Mouse (Mus musculus) Muller cell, postnatal 12 days (primary cell): Measurements from ENCODE around the gene Sord.

Source experiments
- DNase-seq: peaks from one replicate; pipeline ENCODE4 v3.0.0-alpha.2; 2015; ENCODE audit errors: inconsistent ontology term

Gene Sord

DNA sequence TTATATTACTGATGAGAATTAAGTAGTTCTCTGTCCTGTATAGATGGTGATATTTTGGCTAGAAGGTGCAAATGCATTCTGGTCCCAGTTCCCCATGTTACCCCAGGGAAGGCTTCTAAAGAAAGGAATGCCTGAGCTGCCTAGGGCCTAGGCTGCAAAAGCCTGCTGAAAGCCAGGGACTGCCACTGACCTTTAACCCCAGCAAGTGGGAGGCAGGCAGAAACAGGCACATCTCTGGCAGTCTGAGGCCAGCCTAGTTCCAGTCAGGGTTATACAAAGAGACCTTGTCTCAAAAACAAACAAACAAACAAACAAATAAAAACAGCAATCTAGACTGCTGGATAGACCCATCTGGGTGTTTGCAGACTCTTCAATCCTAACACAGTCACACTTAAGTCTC, 6.2 kb downstream of the Sord start:
- DNase-seq = no peak

DNA sequence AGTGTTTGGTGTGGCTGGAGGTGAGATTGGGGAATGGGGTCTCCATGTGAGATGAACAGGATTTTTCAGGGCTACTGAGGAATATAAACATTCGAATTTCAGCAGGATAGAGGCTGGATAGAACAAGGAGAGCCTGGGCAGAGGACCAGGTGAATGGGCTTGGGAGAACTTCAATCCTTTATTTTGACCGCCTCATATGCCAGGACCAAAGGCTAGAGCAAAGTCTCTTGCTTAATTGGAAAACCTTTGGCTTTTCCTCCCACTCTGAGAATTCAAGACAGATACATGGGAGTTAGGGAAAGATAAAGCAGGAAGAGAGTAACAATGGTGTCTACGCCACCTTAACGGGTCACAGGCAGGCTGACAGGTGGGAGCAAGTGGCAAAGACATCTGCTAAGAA, 6.7 kb downstream of the Sord start:
- DNase-seq = no peak

DNA sequence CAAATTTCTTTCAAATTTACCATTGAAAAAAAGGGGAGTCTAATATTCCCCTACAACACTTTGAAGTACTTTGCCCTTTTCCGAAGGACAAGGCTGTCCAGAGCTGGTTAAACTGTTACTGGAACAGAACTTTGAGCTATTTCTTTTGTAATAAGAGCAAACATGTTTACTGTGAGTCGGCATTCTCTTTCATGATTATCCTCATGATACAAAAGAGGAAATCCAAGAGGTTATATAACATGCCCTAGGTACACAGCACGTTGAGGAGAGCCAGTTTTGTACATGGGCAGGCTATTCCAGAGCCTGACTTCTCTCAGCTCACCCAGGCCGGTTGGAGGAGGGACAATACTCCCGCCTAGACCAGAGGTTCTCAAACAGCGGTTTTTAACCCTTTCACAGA, 7.4 kb downstream of the Sord start:
- no peak for DNase-seq

DNA sequence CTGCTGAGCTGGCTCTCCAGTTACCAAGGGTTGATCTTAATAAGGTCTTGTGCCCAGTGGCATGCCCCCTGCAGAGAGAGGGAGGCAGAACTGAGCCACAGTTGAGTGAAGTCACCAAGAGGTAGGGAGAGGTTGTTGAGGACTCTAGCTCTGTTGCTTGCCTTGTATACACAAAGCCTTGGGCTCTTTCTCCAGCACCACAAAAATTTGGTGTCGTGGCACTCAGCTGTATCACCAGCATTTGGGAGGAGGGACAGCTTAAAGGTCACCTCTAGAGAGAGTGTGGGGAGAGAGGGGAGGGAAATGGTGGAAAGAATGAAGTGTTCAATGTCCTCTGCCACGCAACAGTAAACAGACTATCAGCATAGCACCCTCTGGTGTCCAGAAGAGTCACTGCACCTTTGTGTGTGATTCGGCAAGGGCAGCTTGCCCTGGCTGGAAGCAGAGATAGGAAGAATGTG, 9.2 kb downstream of the Sord start:
- peak; percentile 65 for DNase-seq

DNA sequence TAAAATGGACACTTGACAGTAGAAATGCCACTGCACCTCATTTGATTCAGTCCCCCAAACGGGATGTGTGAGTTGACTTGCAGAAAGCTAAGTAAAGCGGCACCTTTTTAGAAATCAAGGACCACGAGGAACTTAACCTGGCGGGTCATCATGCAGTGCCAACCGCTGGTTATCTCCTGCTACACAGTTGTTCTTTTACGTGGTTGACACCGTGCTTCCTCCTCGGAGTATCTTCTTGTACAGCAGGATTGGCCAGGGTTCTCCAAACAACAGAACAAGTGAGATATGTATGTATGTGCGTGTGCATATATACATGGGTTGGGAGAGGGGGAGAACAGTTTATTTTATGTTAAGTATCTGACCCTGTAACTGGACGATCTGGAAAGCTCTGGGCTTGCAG, 13.2 kb downstream of the Sord start:
- DNase-seq = no peak

DNA sequence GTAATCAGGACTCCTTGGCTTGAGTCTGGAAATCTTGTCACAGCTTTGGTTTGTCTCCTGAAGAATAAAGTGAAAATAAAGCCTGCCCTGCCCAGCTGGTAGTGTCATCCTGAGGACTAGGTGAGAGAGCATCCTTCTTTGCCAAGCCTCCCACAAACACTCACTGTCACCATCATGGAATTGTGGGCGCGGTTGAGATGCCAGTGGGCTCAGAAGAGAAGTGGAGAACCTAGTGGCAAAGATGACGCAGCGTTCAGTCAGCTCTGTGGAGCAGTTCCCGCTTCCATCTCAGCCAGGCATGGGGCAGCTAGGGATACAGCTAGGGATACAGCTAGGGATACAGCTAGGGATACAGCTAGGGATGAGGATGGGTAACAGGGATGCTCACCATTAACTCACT, 21.4 kb downstream of the Sord start:
- no peak for DNase-seq

DNA sequence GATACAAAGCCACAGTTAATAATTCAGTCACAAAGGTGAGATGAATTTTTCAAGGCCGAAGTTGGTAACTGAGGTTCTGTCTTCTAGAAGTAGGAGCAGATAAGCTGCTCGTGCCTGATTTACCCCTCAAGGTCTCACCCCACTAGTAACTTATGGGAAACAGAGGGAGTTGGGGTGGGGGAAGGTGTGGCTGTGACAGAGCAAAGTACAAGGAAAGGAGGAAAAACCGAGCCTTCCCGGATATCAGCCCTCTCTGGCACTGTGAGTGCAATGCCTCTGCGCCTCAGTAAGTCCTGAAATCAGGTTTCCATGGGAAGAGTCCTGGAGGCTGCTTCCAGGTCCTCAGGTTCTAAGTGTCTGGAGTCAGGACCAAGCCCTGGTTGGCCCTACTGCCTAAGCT, 26.2 kb downstream of the Sord start:
- DNase-seq = no peak

DNA sequence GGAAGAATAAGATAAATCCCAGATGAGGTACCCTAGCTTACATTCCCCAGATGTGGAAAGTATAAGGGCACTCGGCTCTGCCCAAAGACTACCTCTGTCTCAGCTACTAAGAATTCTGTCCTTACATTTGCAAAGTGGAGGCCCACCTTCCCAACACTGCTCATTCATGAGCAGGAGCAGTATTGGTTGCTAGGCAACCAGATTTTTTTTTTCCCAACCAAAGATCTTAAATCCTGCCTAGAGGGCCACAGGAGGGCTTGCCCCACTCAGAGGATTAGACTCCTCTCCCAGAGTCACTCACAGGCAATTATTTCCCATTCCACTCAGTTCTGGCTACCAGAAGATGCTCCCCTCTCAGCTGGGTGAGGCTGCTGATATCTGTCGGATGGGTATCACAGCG, 30.1 kb downstream of the Sord start:
- no peak for DNase-seq

DNA sequence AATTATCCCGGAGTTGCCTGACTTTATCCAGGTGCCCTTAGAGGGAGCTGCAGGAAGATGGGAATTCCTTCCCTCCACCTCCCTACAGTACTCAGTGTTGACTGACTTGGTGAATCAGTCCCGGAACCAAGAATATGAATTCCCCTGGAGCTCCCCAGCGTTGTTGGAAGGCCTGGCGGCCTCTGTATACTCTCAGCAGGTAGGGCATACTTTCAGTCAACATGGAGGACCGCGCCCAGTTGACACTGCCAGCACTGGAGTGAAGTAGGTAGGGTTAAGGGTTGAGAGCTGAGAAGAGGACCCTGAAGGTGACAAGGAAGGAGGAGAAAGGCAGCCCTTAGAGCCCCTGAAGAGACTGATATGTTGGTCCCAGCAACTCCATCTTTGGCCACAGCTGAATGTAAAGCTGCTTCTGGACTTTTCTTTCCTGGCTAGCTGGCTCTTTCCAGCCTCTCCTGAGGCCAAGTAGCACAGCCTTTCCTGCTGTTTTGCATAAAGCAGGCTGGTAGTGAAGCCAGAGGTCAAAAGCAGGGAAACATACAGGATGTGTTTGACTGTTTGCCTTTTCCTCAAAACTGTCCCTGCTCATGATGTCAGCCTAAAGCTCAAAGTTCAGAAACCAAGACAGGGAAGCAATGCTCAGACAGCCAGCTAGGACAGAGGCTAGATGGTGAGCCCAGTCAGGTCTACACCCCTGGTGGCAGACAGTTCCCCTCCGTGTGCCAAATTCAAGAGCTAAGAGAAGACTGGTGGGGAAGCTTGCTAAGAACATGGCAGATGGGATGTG, 32.1 kb downstream of the Sord start:
- no peak for DNase-seq

DNA sequence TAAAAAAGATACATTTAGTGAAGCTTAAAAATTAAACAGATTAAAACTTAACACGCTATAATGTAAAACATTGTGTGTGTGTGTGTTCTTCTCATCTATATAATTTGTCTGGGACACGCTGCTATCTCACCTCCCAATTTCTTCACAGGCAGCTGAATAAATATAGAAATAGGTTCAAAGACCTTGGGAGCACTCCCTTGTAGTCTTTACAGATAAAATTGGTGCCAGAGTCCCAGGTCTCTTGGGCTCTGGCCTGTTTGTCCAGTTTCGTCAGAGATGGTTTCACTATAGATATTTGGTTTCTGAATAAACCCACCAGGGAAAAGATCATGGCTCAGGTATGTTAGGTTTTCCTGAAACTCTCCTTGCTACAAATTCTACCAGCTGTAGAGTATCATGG, 44.2 kb downstream of the Sord start:
- DNase-seq = no peak

DNA sequence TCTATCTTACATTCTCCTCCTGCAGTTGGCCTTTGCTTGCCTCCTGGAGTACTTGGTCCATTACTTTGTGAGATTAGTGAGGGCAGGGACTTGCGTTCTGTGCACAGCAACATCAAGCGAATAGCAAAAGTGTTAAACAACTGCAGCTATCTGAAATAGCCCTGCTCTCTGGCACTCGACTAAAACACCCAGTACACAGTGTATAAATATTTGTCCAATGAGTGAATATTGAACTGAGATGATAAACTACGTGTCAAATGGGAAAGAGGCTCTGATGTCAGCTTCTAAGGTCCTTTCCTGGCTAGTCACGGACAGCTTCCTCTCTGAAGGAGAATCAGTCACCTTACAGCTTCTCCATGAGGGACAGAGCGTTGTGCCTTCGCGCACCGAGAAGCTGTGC, 49.5 kb downstream of the Sord start:
- no peak for DNase-seq

DNA sequence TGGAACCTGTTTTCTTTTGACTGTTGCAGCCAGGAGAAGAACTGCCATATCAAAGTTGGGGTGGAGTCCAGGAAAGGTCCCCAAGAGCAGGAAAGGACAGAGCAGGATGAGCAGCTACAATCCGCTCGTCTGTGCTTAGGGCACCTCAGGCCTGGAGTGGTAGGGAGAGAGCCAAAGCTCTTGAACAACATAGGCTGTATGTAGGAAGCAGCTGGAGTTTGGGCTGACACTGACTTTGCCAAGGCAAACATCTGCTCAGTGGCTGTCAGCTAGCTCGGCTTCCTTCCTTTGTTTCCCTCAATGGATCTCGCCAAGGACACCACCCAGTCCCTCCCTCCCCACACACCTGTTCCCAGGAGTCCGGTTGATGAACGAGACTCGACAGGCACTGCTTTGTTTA, 51.6 kb downstream of the Sord start:
- DNase-seq = no peak

DNA sequence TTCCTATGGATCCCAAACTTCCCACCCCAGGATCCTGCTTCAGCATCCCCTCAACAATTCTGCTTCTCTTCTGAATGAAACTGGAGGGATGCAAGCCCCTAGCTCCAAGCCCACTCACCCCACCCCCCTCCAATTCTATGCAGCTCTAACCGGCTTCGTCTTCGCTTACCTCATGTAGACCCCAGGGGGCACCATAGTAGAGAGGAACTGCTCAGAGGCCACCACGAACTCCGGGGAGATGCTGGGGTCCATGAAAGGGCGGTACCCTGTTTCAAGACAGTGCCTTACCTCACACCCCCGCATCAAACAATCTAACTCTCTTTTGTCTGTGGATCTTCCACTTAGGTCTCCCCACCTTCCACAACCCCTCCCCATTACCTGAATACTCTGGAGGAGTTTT, 60.4 kb downstream of the Sord start:
- DNase-seq = no peak

DNA sequence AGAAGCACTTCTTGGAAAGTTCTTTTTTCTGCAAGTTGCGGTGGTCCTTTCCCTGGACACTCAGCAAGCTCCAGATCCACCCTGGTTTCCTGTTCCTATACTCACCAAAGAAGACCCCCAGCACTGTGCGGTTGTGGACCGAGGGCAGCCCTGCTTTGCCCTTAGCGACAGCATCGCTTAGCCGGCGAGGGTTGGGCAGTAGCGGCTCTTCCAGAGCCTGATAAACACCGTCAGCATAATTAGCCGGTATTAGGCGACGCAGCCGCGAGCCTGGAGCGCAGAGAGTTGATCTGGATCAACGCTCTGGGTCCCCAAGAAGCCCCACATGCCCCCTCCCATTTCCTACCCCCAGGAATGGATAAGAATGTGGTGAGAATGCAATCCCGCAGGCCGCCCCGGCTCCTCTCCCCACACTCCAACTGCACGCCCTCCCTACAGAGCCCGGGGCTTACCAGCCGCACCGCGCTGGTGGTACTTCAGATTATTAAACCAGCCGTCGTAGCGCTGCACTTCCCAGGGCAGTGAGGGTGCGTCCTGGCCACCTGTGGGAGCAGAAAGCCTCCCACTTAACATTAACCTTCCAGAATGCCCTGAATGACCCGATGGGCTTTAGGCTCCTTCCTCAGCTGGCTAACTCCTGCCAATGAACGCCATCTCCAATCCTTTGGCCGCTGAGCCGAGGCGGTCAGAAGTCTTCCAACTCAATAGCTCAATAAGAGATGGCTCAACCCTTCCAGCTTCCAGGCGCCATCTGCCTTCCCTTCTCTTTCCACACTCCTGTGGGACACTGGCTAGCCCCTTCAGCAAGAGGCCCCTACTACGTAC, 62.9 kb downstream of the Sord start:
- DNase-seq = no peak

DNA sequence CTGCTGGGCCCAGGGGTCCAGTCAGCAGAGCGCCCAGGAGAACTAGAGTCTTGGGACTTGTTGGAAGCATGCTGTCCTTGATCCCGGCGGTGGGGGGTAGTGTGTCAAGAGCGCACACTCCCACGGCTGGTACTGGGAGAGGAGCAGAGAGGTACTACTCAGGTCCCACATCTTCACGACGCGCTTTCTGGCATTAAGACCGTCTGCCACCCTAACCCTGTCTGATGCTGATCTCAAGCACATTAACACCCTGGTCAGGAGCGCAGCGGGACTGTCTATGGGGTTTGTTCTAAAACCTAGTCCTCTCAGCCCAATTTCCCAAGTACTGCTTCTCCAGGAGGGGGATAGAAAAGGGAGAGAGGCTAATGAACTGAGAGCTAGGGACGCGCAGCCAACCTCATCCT, 63.5 kb downstream of the Sord start, which contains the start of gene Duox2:
TSS of gene Duox2 (minus strand) at position 354 of the 404 bp plus-strand sequence.
- no peak for DNase-seq

DNA sequence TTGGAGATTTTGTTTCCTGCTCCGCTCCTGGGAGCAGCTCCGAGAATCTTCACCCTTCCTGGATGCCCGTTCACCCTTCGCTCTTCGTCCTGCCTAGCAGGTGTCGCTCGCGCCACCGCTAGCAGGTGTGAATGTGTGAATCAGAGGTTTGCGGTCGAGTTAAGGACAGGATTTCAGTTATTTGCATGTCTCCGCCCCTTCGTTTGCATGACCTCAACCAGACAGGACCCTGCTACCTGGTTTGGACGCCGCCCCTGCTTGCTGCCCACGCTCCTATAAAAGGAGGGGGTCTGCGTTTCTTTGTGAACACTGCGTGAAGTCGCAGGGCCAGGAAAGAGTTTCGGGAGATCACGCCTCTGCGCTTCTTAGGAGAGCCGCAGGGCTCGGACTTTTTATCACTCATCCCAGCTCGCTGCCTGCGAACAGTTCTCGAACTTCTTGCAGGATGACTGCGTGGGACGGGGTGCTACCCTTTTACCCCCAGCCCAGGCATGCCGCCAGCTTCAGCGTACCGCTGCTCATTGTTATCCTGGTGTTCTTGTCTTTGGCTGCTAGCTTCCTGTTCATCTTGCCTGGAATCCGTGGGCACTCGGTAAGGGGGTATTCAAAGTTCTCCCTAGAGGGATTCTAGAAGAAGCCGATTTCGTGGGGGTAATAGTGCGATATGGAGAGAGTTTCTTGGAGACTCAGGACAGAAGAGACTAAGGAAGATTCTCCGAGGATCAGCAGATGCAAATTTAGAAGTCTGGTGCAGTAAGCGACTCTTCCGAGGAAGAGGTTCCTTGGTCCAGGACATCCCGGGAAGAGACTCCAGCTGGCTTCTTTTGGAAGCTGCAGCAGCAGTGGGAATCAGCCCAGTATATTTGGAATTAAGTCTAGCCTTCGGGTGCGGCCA, 64.3 kb downstream of the Sord start, which contains the start of gene Duoxa2:
TSS of gene Duoxa2 (plus strand) at position 305 of the 895 bp plus-strand sequence.
- DNase-seq = no peak

DNA sequence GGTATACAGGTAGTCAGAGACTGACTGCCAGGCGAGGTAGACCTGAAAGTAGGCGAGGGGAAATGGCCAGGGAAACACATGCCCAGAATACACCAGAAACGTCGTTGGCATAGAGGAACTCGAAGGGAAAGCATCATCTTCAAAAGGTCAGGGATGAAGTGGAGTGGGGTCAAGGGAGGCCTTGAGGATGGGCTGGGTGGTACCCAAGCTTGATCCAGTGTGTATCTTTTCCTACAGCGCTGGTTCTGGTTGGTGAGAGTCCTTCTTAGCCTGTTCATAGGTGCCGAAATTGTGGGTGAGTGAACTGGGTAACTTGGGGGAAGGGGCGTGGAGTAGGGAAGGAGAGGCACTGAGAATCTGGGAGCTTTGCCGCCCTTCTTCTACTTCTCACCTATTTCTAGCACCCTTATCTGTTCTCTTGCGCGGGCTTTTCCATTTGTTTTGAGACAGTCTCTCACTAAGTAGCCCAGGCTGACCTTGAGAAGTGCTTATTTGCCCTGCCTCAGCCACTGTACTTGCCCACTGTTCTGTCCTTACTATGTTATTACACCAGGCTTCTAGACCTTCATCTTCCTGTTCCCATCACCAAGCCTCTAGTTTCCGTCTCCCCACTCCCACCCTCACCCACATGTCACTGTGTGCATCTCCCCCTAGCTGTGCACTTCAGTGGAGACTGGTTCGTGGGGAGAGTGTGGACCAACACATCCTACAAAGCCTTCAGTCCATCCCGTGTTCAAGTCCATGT, 65.5 kb downstream of the Sord start:
- no peak for DNase-seq

DNA sequence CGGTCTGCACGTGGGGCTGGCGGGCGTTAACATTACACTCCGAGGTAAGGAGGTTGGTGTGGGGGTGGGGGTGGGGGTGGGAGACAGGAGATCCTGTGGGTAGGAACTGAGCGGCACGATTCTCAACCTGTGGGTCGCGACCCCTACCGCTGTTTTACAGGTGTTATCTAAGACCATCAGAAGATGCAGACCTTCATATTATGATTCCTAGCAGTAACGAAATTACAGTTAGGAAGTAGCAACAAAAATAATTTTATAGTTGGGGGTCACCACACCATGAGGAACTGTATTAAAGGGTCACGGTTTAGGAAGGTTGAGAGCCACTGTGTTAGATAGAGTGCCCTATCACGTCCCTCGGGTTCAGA, 66.1 kb downstream of the Sord start:
- no peak for DNase-seq

DNA sequence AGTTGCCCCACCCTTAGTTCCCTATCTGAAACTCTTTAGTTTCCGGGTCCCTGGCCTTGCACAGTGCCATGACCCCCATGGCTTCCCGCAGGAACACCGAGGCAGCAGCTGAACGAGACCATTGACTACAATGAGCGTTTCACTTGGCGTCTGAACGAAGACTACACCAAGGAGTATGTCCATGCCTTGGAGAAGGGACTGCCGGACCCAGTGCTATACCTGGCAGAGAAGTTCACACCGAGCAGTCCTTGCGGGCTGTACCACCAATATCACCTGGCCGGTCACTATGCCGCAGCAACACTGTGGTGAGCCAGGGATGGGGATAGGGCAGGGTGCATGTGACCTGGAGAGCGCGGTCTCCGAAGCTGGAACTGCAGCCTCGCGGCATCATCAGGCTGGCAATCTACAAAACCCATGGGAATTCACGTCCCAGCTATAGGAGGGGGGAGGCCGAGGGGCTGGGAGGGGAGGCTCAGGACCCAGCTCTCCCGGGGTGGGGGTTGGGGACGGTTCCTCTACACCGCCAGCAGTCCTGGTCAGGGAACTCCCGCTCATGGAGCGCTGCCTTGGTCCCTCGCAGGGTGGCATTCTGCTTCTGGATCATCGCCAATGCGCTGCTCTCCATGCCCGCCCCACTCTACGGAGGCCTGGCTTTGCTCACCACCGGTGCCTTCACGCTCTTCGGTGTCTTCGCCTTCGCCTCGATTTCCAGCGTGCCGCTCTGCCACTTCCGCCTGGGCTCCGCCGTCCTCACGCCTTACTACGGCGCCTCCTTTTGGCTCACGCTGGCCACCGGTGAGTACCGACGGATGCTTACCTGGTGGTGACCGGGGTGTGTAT, 66.8 kb downstream of the Sord start:
- no peak for DNase-seq

DNA sequence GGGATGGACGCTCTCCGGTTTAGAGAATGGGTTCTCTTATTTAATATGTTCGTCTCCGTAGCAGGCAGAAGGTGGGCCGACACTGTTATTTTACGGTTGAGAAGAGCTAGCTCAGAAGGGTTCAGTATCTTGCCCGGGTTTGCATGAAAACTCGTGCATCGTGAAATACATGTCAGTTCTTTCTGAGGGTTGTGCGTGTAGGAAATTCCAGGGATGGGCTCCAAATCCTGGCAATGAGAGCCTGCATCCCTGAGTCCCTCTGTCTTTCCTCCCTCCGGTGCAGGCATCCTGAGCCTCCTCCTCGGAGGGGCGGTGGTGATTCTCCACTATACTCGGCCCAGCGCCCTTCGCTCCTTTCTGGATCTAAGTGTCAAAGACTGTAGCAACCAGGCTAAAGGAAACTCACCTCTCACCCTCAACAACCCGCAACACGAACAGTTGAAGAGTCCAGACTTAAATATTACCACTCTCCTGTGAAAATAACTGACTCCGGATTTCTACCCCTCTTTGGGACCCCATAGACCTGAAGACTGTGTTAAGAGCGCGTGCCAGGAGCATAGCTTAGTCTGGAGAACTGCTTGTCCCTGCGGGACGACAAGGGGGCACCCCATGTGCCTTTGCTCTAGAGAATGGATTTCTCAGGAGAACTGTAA, 67.5 kb downstream of the Sord start:
- no peak for DNase-seq
